Mouse (Mus musculus): ENCODE data around the gene Ms4a2. TPM values are rescaled to one million over a fixed set of nuclear protein-coding genes. Genes with fewer than 3 reads are reported as not detected.

Ms4a2 gene
- 0.59 and 1.0 TPM in 2 replicates for polyA plus RNA-seq (2015; fragmentation: Nextera tagmentation; extraction: Ambion mirVana)

DNA sequence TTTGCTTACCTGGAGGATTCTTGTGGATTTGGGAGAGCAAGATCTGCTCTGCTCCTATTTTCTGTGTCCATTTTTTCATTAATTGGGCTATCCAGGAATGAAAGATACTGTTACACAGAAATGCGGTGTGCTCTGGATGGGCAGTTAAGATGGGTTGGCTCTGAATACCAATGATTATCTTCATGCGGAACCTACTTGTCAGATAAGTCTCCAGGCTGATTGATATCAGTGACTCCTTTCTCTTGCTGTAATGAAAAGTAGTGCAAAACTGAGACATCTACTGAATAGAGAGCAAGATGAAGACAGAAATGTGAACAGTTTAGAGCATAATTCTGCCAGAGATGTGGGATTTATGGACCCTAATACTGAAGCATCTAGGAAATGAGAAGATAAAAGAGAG lies at the start of gene Ms4a2:
Gene Ms4a2 (minus strand): TSS at position 169 of the 400 bp plus-strand sequence.
- H3K9ac ChIP-seq, result no peak within 1 kb of the TSS
- no peaks in the 10 kb centered on the region for H3K36me3 ChIP-seq
- no peaks in the 10 kb centered on the region for H3K9me3 ChIP-seq
- H3K4me3 ChIP-seq, result no peak within 1 kb of the TSS
- 89% methylated on average over 2 of the region's 2 CpGs for WGBS
- H3K4me2 ChIP-seq (replicated peaks), result no peak within 1 kb of the TSS
- peaks cover 7% of the 10 kb centered on the region; the same call in 1 of the 2 replicates for H3K4me1 ChIP-seq
- H3K27me3 ChIP-seq, result no peaks in the 10 kb centered on the region
- ATAC-seq (ENCODE audit: low FRiP score, low read depth), result no peak
- H3K27ac ChIP-seq, result no peak within 1 kb of the TSS

DNA sequence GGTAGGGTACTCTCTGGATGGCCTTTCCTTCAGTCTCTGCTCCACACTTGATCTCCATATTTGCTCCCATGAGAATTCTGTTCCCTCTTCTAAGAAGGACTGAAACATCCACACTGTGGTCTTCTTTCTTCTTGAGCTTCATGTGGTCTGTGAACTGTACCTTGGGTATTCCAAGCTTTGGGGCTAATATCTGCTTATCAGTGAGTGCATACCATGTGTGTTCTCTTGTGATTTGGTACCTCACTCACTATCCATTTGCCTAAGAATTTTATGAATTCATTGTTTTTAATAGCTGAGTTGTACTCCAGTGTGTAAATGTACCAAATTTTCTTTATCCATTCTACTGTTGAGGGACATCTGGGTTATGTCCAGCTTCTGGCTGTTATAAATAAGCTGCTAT lies 38.0 kb upstream of the Ms4a2 start:
- Histone ChIP-seq H3K36me3 (no peaks in the 10 kb centered on the region), H3K27ac (no peak overlapping the region), H3K27me3 (no peaks in the 10 kb centered on the region), H3K9me3 (no peaks in the 10 kb centered on the region), H3K4me1 (no peaks in the 10 kb centered on the region), H3K4me3 (no peak overlapping the region), H3K9ac (no peak overlapping the region), H3K4me2 (replicated peaks) (no peak overlapping the region)
- ATAC-seq (ENCODE audit: low FRiP score, low read depth), result no peak

DNA sequence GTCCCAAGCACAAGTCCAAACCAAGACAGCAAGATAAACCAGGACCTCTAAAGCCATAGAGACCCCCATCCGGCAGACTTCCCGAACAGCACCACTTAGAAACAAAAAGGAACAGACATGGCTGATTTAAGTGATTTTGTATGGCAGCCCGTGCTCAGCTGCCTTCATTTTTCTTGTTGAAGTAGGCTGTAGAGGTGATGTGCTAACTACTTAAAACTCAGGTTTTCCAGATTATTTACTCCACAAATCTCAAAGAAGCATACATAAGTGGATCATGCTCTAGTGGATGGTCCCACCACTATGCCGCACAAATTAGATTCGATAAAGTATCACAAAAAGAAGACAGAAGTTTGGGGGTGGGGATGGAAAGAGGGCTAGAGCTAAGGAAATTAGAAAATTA lies 36.9 kb upstream of the Ms4a2 start, which contains the start of gene Oosp2:
Gene Oosp2 (minus strand): TSS at position 101 of the 400 bp plus-strand sequence.
- no peak within 1 kb of the TSS for H3K4me3 ChIP-seq
- H3K4me1 ChIP-seq, result no peaks in the 10 kb centered on the region
- H3K36me3 ChIP-seq, result no peaks in the 10 kb centered on the region
- no peak within 1 kb of the TSS for H3K27ac ChIP-seq
- no peaks in the 10 kb centered on the region for H3K27me3 ChIP-seq
- no peak within 1 kb of the TSS for H3K4me2 ChIP-seq (replicated peaks)
- 87% methylated on average over 5 of the region's 5 CpGs for WGBS
- no peaks in the 10 kb centered on the region for H3K9me3 ChIP-seq
- no peak for ATAC-seq (ENCODE audit: low FRiP score, low read depth)
- H3K9ac ChIP-seq, result no peak within 1 kb of the TSS

DNA sequence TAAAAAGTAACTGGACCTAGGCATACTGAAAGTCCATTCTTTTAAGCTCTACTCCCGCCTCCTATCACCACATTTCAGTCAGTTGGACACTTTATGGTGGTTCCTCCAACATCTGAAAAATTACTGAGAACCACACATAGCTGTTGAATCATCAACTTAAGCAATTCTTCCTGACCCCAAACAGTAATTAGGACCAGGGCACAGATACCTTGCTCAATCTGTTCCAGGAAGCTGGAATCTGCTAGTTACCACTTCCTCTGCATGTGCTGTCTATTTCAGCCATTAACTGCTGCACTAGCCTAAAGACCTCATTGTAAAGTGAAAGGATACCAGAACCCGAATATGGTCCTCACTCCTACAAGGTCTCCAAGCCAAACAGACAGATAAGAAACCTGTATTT lies 35.6 kb upstream of the Ms4a2 start:
- WGBS, result 72% methylated on average over 2 of the region's 2 CpGs
- ATAC-seq (ENCODE audit: low FRiP score, low read depth), result no peak

DNA sequence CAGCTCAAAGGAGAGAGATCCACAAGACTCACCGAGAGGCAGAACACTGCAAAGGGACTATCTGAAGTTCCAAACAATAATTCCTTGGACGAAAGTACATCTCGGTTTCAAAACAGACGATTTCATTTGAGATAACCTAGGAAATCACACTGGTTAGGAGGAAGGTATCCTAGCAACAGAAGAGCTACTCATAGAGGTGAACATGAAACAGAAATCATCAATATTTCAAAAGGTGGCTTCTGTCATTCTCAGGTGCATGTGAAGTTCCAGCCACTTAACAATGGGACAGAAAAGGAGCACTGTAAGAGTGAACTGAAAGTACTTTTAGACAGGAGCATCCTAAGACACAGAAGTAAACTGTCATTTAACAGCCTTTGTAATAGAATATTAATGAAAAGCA lies 26.0 kb upstream of the Ms4a2 start:
- H3K4me3 ChIP-seq, result no peak overlapping the region
- H3K9me3 ChIP-seq, result no peaks in the 10 kb centered on the region
- no peaks in the 10 kb centered on the region for H3K4me1 ChIP-seq
- no peak overlapping the region for H3K4me2 ChIP-seq (replicated peaks)
- no peak for ATAC-seq (ENCODE audit: low FRiP score, low read depth)
- no peak overlapping the region for H3K27ac ChIP-seq
- no peak overlapping the region for H3K9ac ChIP-seq
- no peaks in the 10 kb centered on the region for H3K36me3 ChIP-seq
- WGBS, result 80% methylated on average over 4 of the region's 4 CpGs
- H3K27me3 ChIP-seq, result no peaks in the 10 kb centered on the region

More for the DNA sequence above, 35.6 kb upstream of the Ms4a2 start:
- Histone ChIP-seq H3K27me3 (no peaks in the 10 kb centered on the region), H3K4me1 (no peaks in the 10 kb centered on the region), H3K9me3 (no peaks in the 10 kb centered on the region), H3K9ac (no peak overlapping the region), H3K4me2 (replicated peaks) (no peak overlapping the region), H3K4me3 (no peak overlapping the region), H3K36me3 (no peaks in the 10 kb centered on the region), H3K27ac (no peak overlapping the region)

DNA sequence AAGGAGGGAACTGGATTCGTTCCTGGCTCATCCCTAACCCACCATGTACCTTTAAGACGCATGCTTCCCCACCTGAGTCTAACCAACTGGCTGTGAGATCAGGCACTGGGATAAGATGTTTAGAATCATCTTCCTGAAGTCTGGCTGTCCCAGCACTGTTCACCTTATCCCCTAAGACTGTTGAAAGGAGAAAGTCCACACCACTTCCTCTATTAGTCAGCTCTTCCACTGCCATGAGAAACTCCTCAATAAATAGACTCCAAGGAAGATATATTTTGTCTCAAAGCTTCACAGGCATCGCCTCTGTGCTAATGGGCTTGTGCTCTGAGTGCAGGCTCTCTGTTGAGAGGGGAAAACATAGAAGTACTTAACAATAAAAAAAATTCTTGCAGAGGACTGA lies 22.6 kb upstream of the Ms4a2 start:
- H3K9me3 ChIP-seq, result no peaks in the 10 kb centered on the region
- no peaks in the 10 kb centered on the region for H3K27me3 ChIP-seq
- no peaks in the 10 kb centered on the region for H3K4me1 ChIP-seq
- H3K9ac ChIP-seq, result no peak overlapping the region
- no peak overlapping the region for H3K4me2 ChIP-seq (replicated peaks)
- WGBS, result 83% methylated on average over 3 of the region's 3 CpGs
- H3K36me3 ChIP-seq, result no peaks in the 10 kb centered on the region
- no peak for ATAC-seq (ENCODE audit: low FRiP score, low read depth)
- H3K27ac ChIP-seq, result no peak overlapping the region
- no peak overlapping the region for H3K4me3 ChIP-seq

DNA sequence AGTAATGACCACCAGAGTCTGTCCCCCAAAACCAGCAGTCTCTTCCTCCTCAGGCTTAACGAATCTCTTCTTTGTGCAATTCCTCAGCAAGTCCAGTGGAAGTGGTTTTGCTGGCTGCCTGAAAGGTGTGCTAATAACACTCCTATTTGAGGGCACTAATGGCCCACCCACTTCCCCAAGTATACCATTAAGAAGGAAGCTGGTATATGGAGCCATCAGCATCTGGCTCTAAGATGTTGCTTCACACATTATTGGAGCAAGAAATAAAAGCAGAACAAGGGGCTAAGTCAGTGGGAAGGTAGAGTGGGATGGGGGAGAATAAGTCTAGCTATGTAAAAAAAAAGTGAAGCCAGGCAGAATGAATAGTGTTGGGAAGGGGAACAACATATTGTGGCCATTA lies 17.2 kb upstream of the Ms4a2 start, which contains the start of gene Ms4a3:
Gene Ms4a3 (minus strand): TSS at position 120 of the 400 bp plus-strand sequence.
- WGBS, result 45% methylated on average over 1 of the region's 1 CpGs
- ATAC-seq (ENCODE audit: low FRiP score, low read depth), result no peak
- Histone ChIP-seq H3K27me3 (no peaks in the 10 kb centered on the region), H3K9ac (no peak within 1 kb of the TSS), H3K4me1 (no peaks in the 10 kb centered on the region), H3K4me3 (no peak within 1 kb of the TSS), H3K9me3 (no peaks in the 10 kb centered on the region), H3K27ac (no peak within 1 kb of the TSS), H3K4me2 (replicated peaks) (no peak within 1 kb of the TSS), H3K36me3 (no peaks in the 10 kb centered on the region)

DNA sequence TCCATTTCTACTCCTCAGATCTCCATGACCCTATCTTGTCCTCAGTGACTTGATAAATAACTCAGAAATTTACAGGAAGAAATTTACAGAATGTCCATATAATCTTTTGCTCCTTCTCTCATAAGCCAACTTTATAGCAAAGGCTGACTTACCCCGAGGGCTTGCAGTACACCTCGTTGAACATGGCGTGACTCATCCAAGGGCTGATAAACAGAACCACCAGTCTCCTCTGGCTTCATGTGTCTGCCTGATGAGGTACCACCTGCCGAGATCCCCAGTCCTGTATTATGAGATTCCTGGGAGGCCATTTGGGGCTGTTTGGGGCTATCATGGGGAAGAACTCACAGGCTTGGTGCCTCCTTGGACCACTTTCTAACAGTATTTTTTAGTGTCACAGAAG lies 15.5 kb upstream of the Ms4a2 start:
- no peak overlapping the region for H3K27ac ChIP-seq
- no peak overlapping the region for H3K9ac ChIP-seq
- H3K4me2 ChIP-seq (replicated peaks), result no peak overlapping the region
- H3K4me3 ChIP-seq, result no peak overlapping the region
- no peaks in the 10 kb centered on the region for H3K9me3 ChIP-seq
- no peaks in the 10 kb centered on the region for H3K4me1 ChIP-seq
- WGBS, result 72% methylated on average over 4 of the region's 4 CpGs
- no peak for ATAC-seq (ENCODE audit: low FRiP score, low read depth)
- no peaks in the 10 kb centered on the region for H3K36me3 ChIP-seq
- no peaks in the 10 kb centered on the region for H3K27me3 ChIP-seq

DNA sequence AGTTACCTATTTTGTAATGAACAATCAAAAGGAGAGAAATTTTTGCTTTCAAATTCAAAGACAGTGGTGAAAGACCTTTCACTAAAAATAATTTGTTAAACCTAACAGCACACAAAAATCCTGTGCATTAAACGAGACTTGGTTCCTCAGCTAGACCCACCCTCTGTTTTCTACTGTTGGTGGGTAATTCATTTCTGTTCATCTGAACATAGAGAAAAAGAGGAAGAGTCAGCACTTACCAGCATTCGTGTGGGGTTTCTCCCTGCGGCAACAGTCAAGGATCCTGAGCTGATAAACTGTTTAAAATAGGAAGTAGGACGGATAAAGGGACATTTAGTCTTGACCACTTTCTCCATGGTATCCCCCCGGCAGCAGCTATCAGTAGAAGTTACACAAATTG lies 12.1 kb upstream of the Ms4a2 start:
- H3K9ac ChIP-seq, result no peak overlapping the region
- no peak overlapping the region for H3K27ac ChIP-seq
- no peaks in the 10 kb centered on the region for H3K36me3 ChIP-seq
- H3K27me3 ChIP-seq, result no peaks in the 10 kb centered on the region
- H3K4me1 ChIP-seq, result no peaks in the 10 kb centered on the region
- ATAC-seq (ENCODE audit: low FRiP score, low read depth), result no peak
- no peaks in the 10 kb centered on the region for H3K9me3 ChIP-seq
- no peak overlapping the region for H3K4me2 ChIP-seq (replicated peaks)
- no peak overlapping the region for H3K4me3 ChIP-seq
- 85% methylated on average over 5 of the region's 5 CpGs for WGBS

DNA sequence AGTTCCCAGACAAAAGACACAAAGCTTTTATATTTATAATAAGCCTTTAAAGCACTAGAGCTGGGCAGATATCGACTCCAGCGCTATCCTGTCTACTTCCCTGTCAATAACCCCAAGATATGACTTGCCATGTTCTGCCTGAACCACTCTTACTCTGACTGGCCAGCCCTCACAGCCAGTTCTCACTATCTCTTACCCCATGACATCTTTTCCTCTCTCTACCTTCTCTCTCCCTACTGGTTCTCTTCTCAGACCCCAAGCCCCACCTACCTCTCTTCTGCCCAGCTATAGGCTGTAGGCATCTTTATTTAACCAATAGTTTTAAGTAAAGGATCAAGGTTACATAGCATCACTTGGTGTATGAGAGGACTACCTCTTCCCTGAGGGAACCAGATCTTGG lies 10.8 kb upstream of the Ms4a2 start:
- WGBS, result 74% methylated on average over 2 of the region's 2 CpGs
- no peak overlapping the region for H3K4me2 ChIP-seq (replicated peaks)
- no peaks in the 10 kb centered on the region for H3K9me3 ChIP-seq
- H3K4me3 ChIP-seq, result no peak overlapping the region
- H3K36me3 ChIP-seq, result no peaks in the 10 kb centered on the region
- H3K9ac ChIP-seq, result no peak overlapping the region
- H3K27me3 ChIP-seq, result no peaks in the 10 kb centered on the region
- H3K4me1 ChIP-seq, result no peaks in the 10 kb centered on the region
- no peak overlapping the region for H3K27ac ChIP-seq
- ATAC-seq (ENCODE audit: low FRiP score, low read depth), result no peak

DNA sequence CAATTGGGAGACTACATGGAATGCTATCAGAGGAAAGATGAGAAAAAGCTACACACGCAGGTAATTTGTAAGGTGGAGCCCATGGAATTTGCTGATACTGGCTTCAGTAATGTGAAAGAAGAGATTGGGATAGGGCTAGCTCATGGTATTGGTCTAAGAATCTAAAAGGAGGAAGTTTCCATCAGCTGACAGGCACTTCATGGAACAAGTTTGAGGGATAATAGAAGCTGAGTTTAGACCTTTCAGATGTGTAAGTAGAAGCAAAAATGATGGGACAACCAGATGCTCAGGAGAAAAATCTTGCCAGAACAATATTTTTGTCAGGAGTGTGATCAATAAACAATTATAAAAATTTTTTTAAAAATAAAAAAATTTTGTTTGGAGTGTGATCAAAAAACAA lies 10.2 kb upstream of the Ms4a2 start:
- no peaks in the 10 kb centered on the region for H3K9me3 ChIP-seq
- no peak overlapping the region for H3K4me3 ChIP-seq
- no peak overlapping the region for H3K4me2 ChIP-seq (replicated peaks)
- no peak for ATAC-seq (ENCODE audit: low FRiP score, low read depth)
- H3K4me1 ChIP-seq, result no peaks in the 10 kb centered on the region
- H3K9ac ChIP-seq, result no peak overlapping the region
- no peaks in the 10 kb centered on the region for H3K27me3 ChIP-seq
- H3K27ac ChIP-seq, result no peak overlapping the region
- WGBS, result 89% methylated on average over 1 of the region's 1 CpGs
- H3K36me3 ChIP-seq, result no peaks in the 10 kb centered on the region

DNA sequence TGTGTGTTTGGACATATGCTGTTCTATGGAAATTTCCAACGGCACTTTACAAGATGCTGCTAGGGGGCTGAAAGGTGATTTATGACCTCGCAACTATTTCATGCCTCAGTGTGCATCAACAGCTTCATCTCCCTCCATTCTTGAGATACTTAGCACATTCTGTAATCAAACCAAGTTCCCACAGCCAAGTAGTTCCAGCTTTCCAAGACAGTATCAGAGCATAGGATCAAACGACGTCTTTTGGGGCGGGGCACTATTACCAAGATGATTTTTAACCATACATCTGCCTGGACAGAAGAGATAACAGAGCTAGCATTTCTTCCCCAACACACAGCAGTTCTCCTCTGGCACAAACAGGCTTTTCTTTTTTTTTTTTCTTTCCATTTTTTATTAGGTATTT lies 1.7 kb upstream of the Ms4a2 start:
- Histone ChIP-seq H3K9me3 (no peaks in the 10 kb centered on the region), H3K4me3 (no peak overlapping the region), H3K9ac (no peak overlapping the region), H3K27ac (no peak overlapping the region), H3K27me3 (no peaks in the 10 kb centered on the region), H3K36me3 (no peaks in the 10 kb centered on the region), H3K4me2 (replicated peaks) (no peak overlapping the region), H3K4me1 (peaks cover 7% of the 10 kb centered on the region; the same call in 1 of the 2 replicates)
- 62% methylated on average over 5 of the region's 5 CpGs for WGBS
- ATAC-seq (ENCODE audit: low FRiP score, low read depth), result no peak

DNA sequence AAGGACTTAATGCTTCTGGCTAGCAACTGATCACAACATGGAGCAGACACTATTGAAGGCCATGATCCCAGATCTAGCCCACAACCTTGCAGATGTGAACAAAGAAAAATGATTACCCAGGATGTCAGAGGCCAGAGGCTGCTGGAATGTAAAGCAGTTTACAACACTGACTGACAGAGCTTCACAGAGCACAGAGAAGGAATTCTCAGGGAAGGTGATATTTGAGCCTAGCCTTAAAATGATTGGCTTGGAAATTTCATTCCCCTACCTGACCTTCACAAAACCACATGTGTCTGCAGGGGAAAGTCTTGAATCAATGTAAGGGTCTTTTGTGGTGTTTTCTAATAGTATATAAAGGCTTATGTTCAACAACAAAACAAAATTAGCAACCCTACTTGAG lies 1.3 kb upstream of the Ms4a2 start:
- no peak overlapping the region for H3K4me2 ChIP-seq (replicated peaks)
- ATAC-seq (ENCODE audit: low FRiP score, low read depth), result no peak

More for the DNA sequence above, 1.3 kb upstream of the Ms4a2 start:
- Histone ChIP-seq H3K36me3 (no peaks in the 10 kb centered on the region), H3K9me3 (no peaks in the 10 kb centered on the region), H3K4me1 (peaks cover 7% of the 10 kb centered on the region; the same call in 1 of the 2 replicates), H3K4me3 (no peak overlapping the region), H3K27me3 (no peaks in the 10 kb centered on the region), H3K27ac (no peak overlapping the region), H3K9ac (no peak overlapping the region)
